Mouse (Mus musculus) MEL (cell line): ENCODE results near the gene Etv4. TPM values are rescaled to one million over a fixed set of nuclear protein-coding genes. Genes with fewer than 3 reads are reported as not detected.

Experiments
- DNase-seq: peaks from one replicate; pipeline ENCODE4 v3.0.0; 2011; ENCODE audit warnings: low read depth, low spot score
- H3K27ac ChIP-seq: 2 replicates; pipeline ENCODE4 v1.5.1; 2012; ENCODE audit warnings: low read depth, mild to moderate bottlenecking, control low read depth, low read length, moderate library complexity; ENCODE audit not compliant: control insufficient read depth
- H3K27me3 ChIP-seq, 2 experiments: fragments of 150-350 bp in 1 of 2; sonication (generic) in 1 of 2; 2 replicates each; pipeline ENCODE4 v1.6.1; 2012; ENCODE audit warnings: low read length in 2 of 2, mild to moderate bottlenecking in 2 of 2, improper control_type of control experiment in 1 of 2, moderate library complexity in 1 of 2; ENCODE audit not compliant: insufficient read depth in 2 of 2, control insufficient read depth in 1 of 2
- H3K36me3 ChIP-seq, 2 experiments: 2 replicates each; pipeline ENCODE4 v1.6.1; 2012 to 2014; ENCODE audit warnings: low read length in 2 of 2, improper control_type of control experiment in 1 of 2, inconsistent platforms in 1 of 2, mild to moderate bottlenecking in 1 of 2; ENCODE audit not compliant: insufficient read depth in 2 of 2, control insufficient read depth in 1 of 2
- H3K4me1 ChIP-seq, 2 experiments: fragments of 150-350 bp in 1 of 2; sonication (generic) in 1 of 2; 2 replicates each; pipeline ENCODE4 v1.6.1; 2012; ENCODE audit warnings: low read length in 2 of 2, improper control_type of control experiment in 1 of 2, mild to moderate bottlenecking in 1 of 2; ENCODE audit not compliant: insufficient read depth in 2 of 2, control insufficient read depth in 1 of 2
- H3K4me3 ChIP-seq, 2 experiments: fragments of 150-350 bp in 1 of 2; sonication (generic) in 1 of 2; 2 replicates each; pipeline ENCODE4 v1.5.1; 2012; ENCODE audit warnings: low read depth in 2 of 2, low read length in 2 of 2, mild to moderate bottlenecking in 2 of 2, moderate library complexity in 2 of 2, control low read depth in 1 of 2, improper control_type of control experiment in 1 of 2; ENCODE audit not compliant: control insufficient read depth in 1 of 2, insufficient read depth in 1 of 2
- H3K79me2 ChIP-seq: 2 replicates; pipeline ENCODE4 v1.6.1; 2012; ENCODE audit warnings: mild to moderate bottlenecking, low read length, moderate library complexity; ENCODE audit not compliant: control insufficient read depth, poor library complexity, insufficient read depth
- H3K9ac ChIP-seq: 2 replicates; pipeline ENCODE4 v1.6.1; 2012; ENCODE audit warnings: low read depth, mild to moderate bottlenecking, control low read depth, low read length, moderate library complexity; ENCODE audit not compliant: control insufficient read depth, poor library complexity, severe bottlenecking
- H3K9me3 ChIP-seq: fragments of 150-350 bp; sonication (generic); replicated peaks from 2 replicates; pipeline ENCODE4 v1.6.1; 2012; ENCODE audit warnings: mild to moderate bottlenecking, low read length, improper control_type of control experiment, moderate library complexity; ENCODE audit not compliant: insufficient read depth
- CHD1 ChIP-seq: IDR thresholded peaks from 2 replicates; pipeline ENCODE4 v1.6.1; 2012; ENCODE audit warnings: low read depth, mild to moderate bottlenecking, inconsistent platforms, low read length, improper control_type of control experiment
- CTCF ChIP-seq, 3 experiments: IDR thresholded peaks in 2 of 3; conservative IDR thresholded peaks in 1 of 3; 2 replicates each; pipeline ENCODE4 v1.5.1; 2011 to 2012; ENCODE audit warnings: low read length in 3 of 3, low read depth in 2 of 3, mild to moderate bottlenecking in 2 of 3, improper control_type of control experiment in 1 of 3, inconsistent platforms in 1 of 3, mixed read lengths in 1 of 3, moderate library complexity in 1 of 3; ENCODE audit not compliant: control insufficient read depth in 1 of 3, insufficient read depth in 1 of 3, poor library complexity in 1 of 3, severe bottlenecking in 1 of 3
- E2F4 ChIP-seq: IDR thresholded peaks from 2 replicates; pipeline ENCODE4 v1.6.1; 2011; ENCODE audit warnings: low read depth, low read length, improper control_type of control experiment, borderline replicate concordance
- EP300 ChIP-seq, 2 experiments: IDR thresholded peaks; 2 replicates each; pipeline ENCODE4 v1.6.1; 2011; ENCODE audit warnings: improper control_type of control experiment in 2 of 2, low read length in 2 of 2, low read depth in 1 of 2, mild to moderate bottlenecking in 1 of 2
- ETS1 ChIP-seq: IDR thresholded peaks from 2 replicates; pipeline ENCODE4 v1.6.1; 2012; ENCODE audit warnings: low read depth, mild to moderate bottlenecking, inconsistent platforms, low read length, improper control_type of control experiment, moderate library complexity
- GATA1 ChIP-seq: IDR thresholded peaks from 2 replicates; pipeline ENCODE4 v1.6.1; 2011; ENCODE audit warnings: low read depth, low read length, improper control_type of control experiment
- HCFC1 ChIP-seq: IDR thresholded peaks from 2 replicates; pipeline ENCODE4 v1.6.1; 2012; ENCODE audit warnings: low read depth, mild to moderate bottlenecking, inconsistent platforms, low read length, improper control_type of control experiment, moderate library complexity
- JUND ChIP-seq: IDR thresholded peaks from 2 replicates; pipeline ENCODE4 v1.6.1; 2011; ENCODE audit warnings: low read depth, mild to moderate bottlenecking, improper control_type of control experiment, low read length
- MAFK ChIP-seq: IDR thresholded peaks from 2 replicates; pipeline ENCODE4 v1.6.1; 2011; ENCODE audit warnings: low read depth, mild to moderate bottlenecking, low read length, improper control_type of control experiment, borderline replicate concordance
- MAZ ChIP-seq: IDR thresholded peaks from 2 replicates; pipeline ENCODE4 v1.6.1; 2012; ENCODE audit warnings: low read depth, mild to moderate bottlenecking, inconsistent platforms, low read length, improper control_type of control experiment
- POLR2A ChIP-seq, 2 experiments: IDR thresholded peaks; 2 replicates each; pipeline ENCODE4 v1.6.1; 2011 to 2012; ENCODE audit warnings: low read length in 2 of 2, mild to moderate bottlenecking in 2 of 2, control low read depth in 1 of 2, improper control_type of control experiment in 1 of 2, low read depth in 1 of 2, moderate library complexity in 1 of 2; ENCODE audit not compliant: control insufficient read depth in 1 of 2, insufficient read depth in 1 of 2, poor library complexity in 1 of 2
- SIN3A ChIP-seq: IDR thresholded peaks from 2 replicates; pipeline ENCODE4 v1.6.1; 2012; ENCODE audit warnings: low read length, improper control_type of control experiment, inconsistent platforms
- SMC3 ChIP-seq: IDR thresholded peaks from 2 replicates; pipeline ENCODE4 v1.6.1; 2011; ENCODE audit warnings: low read depth, low read length, improper control_type of control experiment
- TBP ChIP-seq: IDR thresholded peaks from 2 replicates; pipeline ENCODE4 v1.8.0; 2011; ENCODE audit warnings: low read depth, low read length, improper control_type of control experiment
- TCF12 ChIP-seq: IDR thresholded peaks from 2 replicates; pipeline ENCODE4 v1.6.1; 2014; ENCODE audit warnings: low read depth, mild to moderate bottlenecking, inconsistent platforms, low read length, improper control_type of control experiment, moderate library complexity
- UBTF ChIP-seq: IDR thresholded peaks from 2 replicates; pipeline ENCODE4 v1.6.1; 2012; ENCODE audit warnings: low read depth, mild to moderate bottlenecking, inconsistent platforms, low read length, improper control_type of control experiment, moderate library complexity, borderline replicate concordance; ENCODE audit not compliant: insufficient read depth
- USF2 ChIP-seq, 2 experiments: IDR thresholded peaks; 2 replicates each; pipeline ENCODE4 v1.6.1; 2011 to 2012; ENCODE audit warnings: improper control_type of control experiment in 2 of 2, low read length in 2 of 2, borderline replicate concordance in 1 of 2, inconsistent platforms in 1 of 2, low read depth in 1 of 2, mild to moderate bottlenecking in 1 of 2; ENCODE audit not compliant: insufficient read depth in 1 of 2
- ZC3H11A ChIP-seq: IDR thresholded peaks from 2 replicates; pipeline ENCODE4 v1.6.1; 2012; ENCODE audit warnings: low read depth, mild to moderate bottlenecking, inconsistent platforms, low read length, improper control_type of control experiment
- ZNF384 ChIP-seq: IDR thresholded peaks from 2 replicates; pipeline ENCODE4 v1.6.1; 2012; ENCODE audit warnings: low read depth, mild to moderate bottlenecking, inconsistent platforms, low read length, improper control_type of control experiment
- polyA plus RNA-seq, 2 experiments: library from polyadenylated mRNA; stranded (reverse) in 1 of 2; unstranded in 1 of 2; fragments of >175 nt in 1 of 2; fragments of >200 nt in 1 of 2; gene quantifications; 2 replicates each; pipeline versions ENCODE4 v1.2.1 to v1.2.4; 2012; ENCODE audit warnings: low replicate concordance in 2 of 2, low read depth in 1 of 2; ENCODE audit not compliant: insufficient read length in 2 of 2, insufficient read depth in 1 of 2, missing spikeins in 1 of 2
- total RNA-seq: library from RNA; depleted of rRNA; stranded (reverse); fragments of 300-350 nt; gene quantifications from 2 replicates; pipeline ENCODE4 v1.2.3, GENCODE M21; 2012

The Etv4 gene
- total and polyA plus RNA-seq, 3 experiments = 16.5 to 22.1 TPM; not detected in 1

DNA sequence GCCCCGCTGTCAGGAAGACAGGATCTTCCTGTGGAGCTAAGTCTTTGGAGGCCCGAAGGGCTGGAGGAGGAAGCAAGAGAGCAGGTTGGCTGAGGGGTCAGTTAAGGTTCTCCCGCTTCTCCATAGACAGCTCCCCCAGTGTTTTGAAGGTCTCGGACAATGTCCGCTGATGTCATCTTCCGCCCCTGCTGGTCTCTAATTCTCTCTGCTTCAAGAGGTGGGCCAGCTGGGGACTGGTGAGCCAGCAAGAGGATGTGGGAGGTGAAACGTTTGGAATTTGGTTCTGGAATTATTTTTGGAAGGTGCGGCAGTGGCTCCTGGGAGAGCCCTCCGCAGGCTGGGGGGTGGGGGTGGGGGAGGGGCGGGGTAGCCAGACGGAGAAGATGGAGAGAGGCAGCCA, 35.7 kb upstream of the Etv4 start:
- peaks cover 13 to 15% of the 10 kb centered on the region in 2 experiments for H3K27me3 ChIP-seq
- no peaks in the 10 kb centered on the region for H3K4me1 ChIP-seq
- TF ChIP-seq TBP (no peak), ETS1 (no peak), TCF12 (no peak), HCFC1 (no peak), CTCF (IDR thresholded peaks at IDR 0.05 in 2 of 3, conservative IDR thresholded peaks at IDR 0.05 in 1 of 3; ENCODE audit: control insufficient read depth in 1 of 3, insufficient read depth in 1 of 3, low read depth in 2 of 3, low read length in 3 of 3, poor library complexity in 1 of 3, severe bottlenecking in 1 of 3) (no peak), ZNF384 (no peak), ZC3H11A (no peak), MAFK (no peak), MAZ (no peak)
- TF ChIP-seq, all 39 proteins: peak for 0
- H3K9me3 ChIP-seq = no peaks in the 10 kb centered on the region
- no peaks in the 10 kb centered on the region for H3K79me2 ChIP-seq
- no peak for DNase-seq
- H3K9ac ChIP-seq = no peak overlapping the region
- no peak overlapping the region for H3K27ac ChIP-seq
- no peaks in the 10 kb centered on the region for H3K36me3 ChIP-seq
- no peak overlapping the region for H3K4me3 ChIP-seq

DNA sequence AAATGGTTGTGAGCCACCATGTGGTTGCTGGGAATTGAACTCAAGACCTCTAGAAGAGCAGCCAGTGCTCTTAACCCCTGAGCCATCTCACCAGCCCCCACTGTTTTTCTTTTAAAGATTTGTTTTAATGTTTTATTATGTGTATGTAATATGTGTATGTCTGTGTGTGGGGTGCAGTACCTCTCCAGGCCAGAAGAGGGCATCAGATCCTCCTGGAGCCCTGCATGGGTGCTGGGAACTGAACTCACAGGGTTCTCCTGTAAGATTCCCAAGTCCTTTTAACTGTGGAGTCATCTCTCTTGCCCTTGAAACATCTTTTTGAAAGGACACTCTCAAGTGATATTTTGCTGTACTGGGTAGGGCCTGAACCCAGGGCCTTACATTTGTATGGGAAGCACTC, 34.7 kb upstream of the Etv4 start:
- TF ChIP-seq E2F4 = no peak
- no peak for TF ChIP-seq ETS1
- TF ChIP-seq POLR2A (IDR thresholded peaks at IDR 0.05; ENCODE audit: control insufficient read depth in 1 of 2, insufficient read depth in 1 of 2, low read depth in 1 of 2, low read length in 2 of 2, poor library complexity in 1 of 2) = no peak
- no peak for TF ChIP-seq EP300 (IDR thresholded peaks at IDR 0.05; ENCODE audit: low read depth in 1 of 2, low read length in 2 of 2)
- TF ChIP-seq JUND = no peak
- peak; percentile 24 to 44 (median 36); a peak in 5 of 6 replicates for TF ChIP-seq CTCF (IDR thresholded peaks at IDR 0.05 in 2 of 3, conservative IDR thresholded peaks at IDR 0.05 in 1 of 3; ENCODE audit: control insufficient read depth in 1 of 3, insufficient read depth in 1 of 3, low read depth in 2 of 3, low read length in 3 of 3, poor library complexity in 1 of 3, severe bottlenecking in 1 of 3)
- TF ChIP-seq, all 39 proteins: peak for 1
- H3K36me3 ChIP-seq = no peaks in the 10 kb centered on the region
- no peak overlapping the region for H3K9ac ChIP-seq
- H3K4me1 ChIP-seq = no peaks in the 10 kb centered on the region
- H3K27me3 ChIP-seq = peaks cover 7 to 14% of the 10 kb centered on the region in 2 experiments
- H3K9me3 ChIP-seq = no peaks in the 10 kb centered on the region
- no peak overlapping the region for H3K4me3 ChIP-seq
- DNase-seq = no peak
- no peaks in the 10 kb centered on the region for H3K79me2 ChIP-seq
- H3K27ac ChIP-seq = no peak overlapping the region

DNA sequence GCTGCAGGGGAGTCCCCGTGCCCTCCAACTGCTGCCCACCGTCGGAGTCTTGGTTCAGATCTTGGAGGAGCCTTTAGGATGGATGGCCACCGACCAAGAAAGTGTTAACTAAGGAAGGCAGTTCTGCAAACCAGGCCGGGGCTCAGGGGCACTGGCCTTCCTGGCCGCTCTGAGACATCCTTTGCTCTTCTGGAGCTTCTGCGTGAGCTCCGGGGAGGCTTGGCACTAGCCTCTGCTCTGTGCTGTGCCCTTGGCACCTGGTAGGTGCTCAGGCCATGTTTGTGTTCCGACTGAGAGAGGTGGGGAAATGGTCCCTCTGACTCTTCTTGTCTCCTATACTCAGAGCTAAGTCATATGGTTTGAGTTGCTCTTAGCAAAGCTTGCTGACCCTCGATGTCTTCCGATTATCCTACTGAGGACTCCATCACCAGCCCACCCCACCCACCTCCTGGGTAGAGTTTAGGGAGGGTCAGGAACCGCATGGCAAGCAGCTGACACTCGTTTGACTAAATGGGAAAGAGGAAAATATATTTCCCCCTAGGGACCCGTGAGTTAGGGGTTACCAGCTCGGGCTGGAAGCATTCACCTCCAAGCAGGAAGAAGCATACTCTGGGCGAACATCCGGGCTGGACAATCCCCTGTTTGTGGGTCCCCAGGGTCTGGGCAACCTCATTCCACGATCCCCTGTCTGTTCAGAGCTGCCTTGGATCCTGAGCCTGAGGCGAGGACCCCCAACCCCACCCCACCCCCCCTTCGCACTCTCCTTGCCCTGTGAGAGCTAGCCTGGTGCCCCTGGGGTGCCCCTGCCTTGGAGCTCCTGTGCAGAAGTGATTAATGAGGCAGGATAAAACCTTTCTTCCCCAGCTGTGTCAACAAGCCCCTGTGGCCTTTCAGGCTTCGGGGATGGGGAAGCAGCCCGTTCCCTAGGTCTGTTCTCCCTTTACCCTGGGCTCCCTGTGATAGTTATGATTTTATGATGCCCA, 30.2 kb upstream of the Etv4 start:
- TF ChIP-seq SMC3 = no peak
- no peak for TF ChIP-seq JUND
- no peak for TF ChIP-seq CHD1
- no peak for TF ChIP-seq GATA1
- TF ChIP-seq SIN3A = no peak
- no peak for TF ChIP-seq UBTF
- no peak for TF ChIP-seq USF2 (IDR thresholded peaks at IDR 0.05; ENCODE audit: borderline replicate concordance in 1 of 2, insufficient read depth in 1 of 2, low read depth in 1 of 2, low read length in 2 of 2)
- no peak for TF ChIP-seq ZC3H11A
- Histone ChIP-seq H3K4me3 (no peak overlapping the region), H3K79me2 (no peaks in the 10 kb centered on the region; the same call in 1 of the 2 replicates), H3K4me1 (no peaks in the 10 kb centered on the region), H3K27ac (no peak overlapping the region), H3K9ac (no peak overlapping the region), H3K27me3 (peaks cover 0 to 11% of the 10 kb centered on the region in 2 experiments; a peak in 2 of 4 replicates), H3K9me3 (no peaks in the 10 kb centered on the region), H3K36me3 (no peaks in the 10 kb centered on the region; a peak in 1 of 4 replicates)
- DNase-seq = no peak
